Mouse (Mus musculus) midbrain, embryonic 12.5 days (tissue): ENCODE measurements at regions not wholly inside any gene's neighbourhood (a gene's known extent, or its start where the extent isn't known, plus 50 kb on each side); places are given as distances from the start of the nearest gene placed in this dataset.
"Not testable (repeated sequence)": the region's sequence is repeated elsewhere in the genome, so short reads cannot be mapped to it uniquely, and the experiment has no call there.

ENCODE experiments used
- ATAC-seq: fragments of 200-750 bp; cut with Nextera tagmentation; 2 replicates; pipeline ENCODE4 v1.8.0; 2017; ENCODE audit warnings: low read depth, moderate TSS enrichment, moderate library complexity; ENCODE audit not compliant: low FRiP score
- H3K27ac ChIP-seq: fragments of 300-500 bp; sonication (generic); replicated peaks from 2 replicates; pipeline ENCODE4 v1.5.1; 2016; ENCODE audit warnings: mild to moderate bottlenecking
- H3K27me3 ChIP-seq: fragments of 300-500 bp; sonication (generic); 2 replicates; pipeline ENCODE4 v1.6.1; 2016; ENCODE audit warnings: mild to moderate bottlenecking
- H3K36me3 ChIP-seq: fragments of 300-500 bp; sonication (generic); 2 replicates; pipeline ENCODE4 v1.6.1; 2016
- H3K4me1 ChIP-seq: fragments of 300-500 bp; sonication (generic); 2 replicates; pipeline ENCODE4 v1.6.1; 2016
- H3K4me2 ChIP-seq: fragments of 300-500 bp; sonication (generic); replicated peaks from 2 replicates; pipeline ENCODE4 v1.6.1; 2016; ENCODE audit warnings: mild to moderate bottlenecking, moderate library complexity
- H3K4me3 ChIP-seq: fragments of 300-500 bp; sonication (generic); 2 replicates; pipeline ENCODE4 v1.5.1; 2016; ENCODE audit warnings: mild to moderate bottlenecking
- H3K9ac ChIP-seq: fragments of 300-500 bp; sonication (generic); replicated peaks from 2 replicates; pipeline ENCODE4 v1.6.1; 2016; ENCODE audit warnings: mild to moderate bottlenecking, moderate library complexity
- H3K9me3 ChIP-seq: fragments of 300-500 bp; sonication (generic); 2 replicates; pipeline ENCODE4 v1.6.1; 2016; ENCODE audit warnings: mild to moderate bottlenecking
- WGBS: fragments of 180-500 bp; shearing (Covaris S2); methylation state at CpG from one replicate; pipeline ENCODE4 v1.1.7; 2016; 5-methylcytosine and 5-hydroxymethylcytosine counted together

GRCm38 (mm10) chr17:6547064-6547760 is 54.3 kb upstream of the Dynlt1c start:
- not testable (repeated sequence) for H3K9ac ChIP-seq, H3K4me2 ChIP-seq, H3K27ac ChIP-seq, H3K4me1 ChIP-seq, H3K4me3 ChIP-seq, H3K27me3 ChIP-seq, H3K9me3 ChIP-seq, H3K36me3 ChIP-seq
- no CpG with 5 or more reads among the region's 8 CpGs for WGBS
- ATAC-seq, result peak; percentile 86

- ATAC-seq, H3K9me3 ChIP-seq, H3K4me1 ChIP-seq, H3K27ac ChIP-seq, H3K4me3 ChIP-seq, H3K4me2 ChIP-seq, H3K36me3 ChIP-seq, H3K9ac ChIP-seq, H3K27me3 ChIP-seq: not testable (repeated sequence)
- no CpG with 5 or more reads among the region's 6 CpGs for WGBS
These were observed 53.5 kb upstream of the Dynlt1c start for GRCm38 (mm10) chr17:6547937-6548336.
